Mouse (Mus musculus) adrenal gland, postnatal 36 days (tissue): ENCODE data around the gene Sema4a. TPM values are rescaled to one million over a fixed set of nuclear protein-coding genes. Genes with fewer than 3 reads are reported as not detected.
"Not testable (repeated sequence)": the region's sequence is repeated elsewhere in the genome, so short reads cannot be mapped to it uniquely, and the experiment has no call there.

Experiments used
- DNase-seq, 2 experiments: peaks; one replicate each; pipeline ENCODE4 v3.0.0; 2021; ENCODE audit warnings: mixed read lengths in 1 of 2
- total RNA-seq, 2 experiments: library from RNA; stranded (reverse); gene quantifications; 2 replicates each; pipeline ENCODE4 v1.2.3; 2021

Sema4a gene
- total RNA-seq, 2 experiments from 2014 or later, result 8.9 to 12.6 TPM

DNA sequence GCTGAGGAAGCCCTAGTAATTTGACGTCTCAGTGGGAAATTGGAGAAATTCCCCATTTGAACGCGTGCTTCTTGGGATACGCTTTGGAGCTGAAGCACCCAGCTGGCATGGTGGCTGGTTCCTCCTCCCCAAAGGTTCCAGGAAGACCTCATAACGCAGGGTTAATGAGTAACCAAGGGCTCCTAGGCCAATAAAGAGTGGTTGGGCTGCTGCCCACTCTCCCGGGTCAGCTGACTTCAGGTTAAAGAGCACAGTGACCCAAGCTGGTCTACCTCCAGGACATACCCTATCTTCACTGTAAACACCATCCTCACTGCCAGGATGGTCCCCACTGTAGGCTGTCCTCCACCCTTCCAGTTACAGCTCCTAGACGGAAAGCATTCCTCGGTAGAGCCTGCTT, 4.7 kb downstream of the Sema4a start:
- no peak for DNase-seq

DNA sequence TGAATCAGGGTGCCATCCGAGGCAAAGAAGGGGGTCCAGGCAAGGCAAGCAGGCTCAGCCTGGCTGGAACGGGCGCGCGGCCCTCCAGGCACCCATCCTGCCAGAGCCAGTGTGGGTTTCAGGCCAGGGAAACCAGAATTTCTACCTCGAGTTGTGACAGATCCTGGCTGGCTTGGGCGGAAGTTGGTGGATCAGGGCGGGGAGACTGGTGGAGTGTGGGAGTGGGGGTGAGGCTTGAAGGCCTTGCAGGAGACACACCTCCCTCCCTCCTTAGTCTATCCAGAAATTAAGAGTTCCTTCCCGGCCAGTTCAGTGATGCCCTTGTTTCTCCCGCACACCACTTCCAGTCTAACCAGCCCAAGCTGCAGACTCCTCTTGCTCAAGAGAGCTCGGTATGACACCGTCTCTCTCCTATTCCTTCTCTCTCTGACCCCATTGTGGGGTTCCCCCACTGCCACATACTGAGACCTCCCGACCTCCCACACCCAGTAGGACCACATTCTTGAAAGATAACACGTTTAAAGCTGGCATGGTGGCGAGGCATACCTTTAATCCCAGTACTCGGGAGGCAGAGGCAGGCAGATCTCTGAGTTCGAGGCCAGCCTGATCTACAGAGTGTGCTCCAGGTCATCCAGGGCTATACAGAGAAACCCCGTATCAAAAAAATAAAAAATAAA, 5.3 kb downstream of the Sema4a start:
- no peak for DNase-seq

DNA sequence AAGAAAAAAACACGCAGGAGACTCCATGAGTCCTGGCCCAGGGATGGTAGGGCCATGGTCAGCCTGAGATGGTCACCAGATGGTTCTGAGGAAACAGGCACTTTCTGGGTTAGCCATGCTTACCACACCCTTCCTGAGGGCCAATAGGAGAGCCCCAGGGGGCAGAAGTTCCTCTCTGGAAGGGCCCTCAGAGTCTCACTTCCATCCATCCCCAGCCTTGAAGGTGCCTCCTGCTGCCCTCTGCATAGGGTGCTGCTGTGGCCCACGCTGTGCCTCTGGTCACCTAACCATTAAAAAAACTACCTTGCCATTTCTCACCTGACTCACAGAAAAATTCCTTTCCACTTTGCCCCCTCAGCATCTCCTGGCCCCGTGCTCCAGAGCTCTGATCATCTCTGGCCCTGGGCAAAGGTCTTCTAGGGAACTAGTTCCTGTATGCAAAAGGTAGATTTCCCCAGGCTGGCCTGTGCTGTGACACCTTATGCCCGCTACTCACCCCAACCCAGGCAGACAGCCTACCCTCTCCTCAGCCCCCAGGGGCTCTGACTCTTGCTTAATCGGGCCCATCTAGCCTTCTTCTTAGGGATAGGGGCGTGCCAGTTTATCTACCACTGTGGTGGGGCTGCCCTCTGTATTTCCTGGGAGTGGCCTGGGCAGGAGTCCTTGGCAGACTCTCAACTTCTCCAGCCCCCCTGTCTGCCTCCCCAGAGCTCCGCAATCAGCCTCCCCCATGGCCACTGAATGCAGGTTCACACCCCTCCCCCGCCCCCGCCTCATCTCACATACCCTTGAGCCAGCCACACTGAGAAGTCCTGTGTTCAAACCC, 6.0 kb downstream of the Sema4a start:
- no peak for DNase-seq

DNA sequence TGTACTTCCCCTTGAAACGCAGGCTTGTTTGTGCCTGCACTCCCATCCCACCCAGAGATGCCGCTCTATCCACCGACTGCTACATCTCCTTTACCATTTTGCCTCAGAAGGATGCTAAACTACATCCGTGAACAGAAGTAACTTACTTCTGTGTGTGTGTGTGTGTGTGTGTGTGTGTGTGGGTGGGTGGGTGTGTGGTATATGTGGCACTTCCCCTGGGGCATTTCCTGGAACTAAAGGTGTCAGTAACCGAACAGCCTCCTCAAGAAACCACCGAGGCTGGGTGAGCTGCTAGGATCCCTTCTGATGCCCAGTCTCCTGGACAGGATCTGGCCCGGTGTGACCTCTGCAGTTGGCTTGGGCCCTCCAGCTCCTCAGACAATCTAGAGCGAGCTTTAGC, 7.0 kb downstream of the Sema4a start:
- no peak for DNase-seq

DNA sequence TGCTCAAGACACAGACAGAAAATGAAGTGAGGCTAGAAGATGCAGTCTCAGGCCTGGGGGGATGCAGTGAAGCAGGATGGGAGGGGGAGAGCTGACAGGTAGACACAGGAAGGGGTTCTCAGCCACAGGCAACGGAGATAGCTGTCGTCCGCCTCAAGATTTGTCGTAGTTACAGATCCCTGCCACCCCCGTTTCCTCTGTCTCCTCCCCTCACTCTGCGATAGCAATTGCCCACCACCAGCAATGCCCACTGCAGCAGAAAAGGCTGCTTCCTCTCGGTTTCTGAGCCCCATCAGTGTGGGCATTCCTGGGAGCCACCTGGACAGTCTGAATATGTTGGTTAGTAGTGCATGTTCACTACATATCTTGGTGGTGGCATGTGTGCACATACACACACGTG, 7.6 kb downstream of the Sema4a start:
- no peak for DNase-seq

DNA sequence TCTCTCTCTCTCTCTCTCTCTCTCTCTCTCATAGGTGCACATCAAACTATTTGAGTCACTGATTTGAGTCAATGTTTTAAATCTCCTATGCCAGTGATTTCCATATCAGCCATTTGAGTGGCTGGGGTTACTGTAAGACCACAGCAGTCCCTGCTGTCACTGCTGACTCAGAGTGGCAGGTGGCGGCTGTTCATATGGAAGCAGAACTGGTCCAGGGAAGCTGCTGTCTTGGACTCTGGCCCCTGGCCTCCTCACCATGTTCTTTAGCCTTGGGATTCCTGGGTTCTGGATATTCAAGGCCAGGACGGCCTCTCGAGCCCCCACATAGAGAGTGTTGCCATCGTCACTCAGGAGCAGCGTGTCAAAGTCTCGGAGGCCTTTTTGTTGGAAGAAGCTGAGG, 8.3 kb downstream of the Sema4a start:
- DNase-seq, result no peak

DNA sequence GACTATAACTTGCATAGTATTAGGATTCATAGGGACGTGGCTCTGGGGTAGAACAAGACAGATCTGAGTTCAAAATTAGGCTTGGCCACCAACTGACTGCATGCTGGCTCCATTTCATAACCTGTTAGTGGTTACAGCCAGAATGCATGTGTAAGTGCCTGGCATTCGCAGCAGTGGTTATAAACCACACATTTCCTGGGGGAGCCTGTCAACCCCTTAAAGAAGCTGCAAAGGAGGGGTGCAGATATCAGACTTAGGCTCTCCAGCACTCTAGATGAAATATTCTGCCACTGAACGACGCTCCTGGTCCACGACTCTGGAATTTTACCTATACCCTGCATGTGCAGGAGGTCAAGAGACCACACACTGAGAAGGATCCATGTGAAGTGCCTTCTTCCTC, 8.7 kb downstream of the Sema4a start:
- DNase-seq, result no peak

DNA sequence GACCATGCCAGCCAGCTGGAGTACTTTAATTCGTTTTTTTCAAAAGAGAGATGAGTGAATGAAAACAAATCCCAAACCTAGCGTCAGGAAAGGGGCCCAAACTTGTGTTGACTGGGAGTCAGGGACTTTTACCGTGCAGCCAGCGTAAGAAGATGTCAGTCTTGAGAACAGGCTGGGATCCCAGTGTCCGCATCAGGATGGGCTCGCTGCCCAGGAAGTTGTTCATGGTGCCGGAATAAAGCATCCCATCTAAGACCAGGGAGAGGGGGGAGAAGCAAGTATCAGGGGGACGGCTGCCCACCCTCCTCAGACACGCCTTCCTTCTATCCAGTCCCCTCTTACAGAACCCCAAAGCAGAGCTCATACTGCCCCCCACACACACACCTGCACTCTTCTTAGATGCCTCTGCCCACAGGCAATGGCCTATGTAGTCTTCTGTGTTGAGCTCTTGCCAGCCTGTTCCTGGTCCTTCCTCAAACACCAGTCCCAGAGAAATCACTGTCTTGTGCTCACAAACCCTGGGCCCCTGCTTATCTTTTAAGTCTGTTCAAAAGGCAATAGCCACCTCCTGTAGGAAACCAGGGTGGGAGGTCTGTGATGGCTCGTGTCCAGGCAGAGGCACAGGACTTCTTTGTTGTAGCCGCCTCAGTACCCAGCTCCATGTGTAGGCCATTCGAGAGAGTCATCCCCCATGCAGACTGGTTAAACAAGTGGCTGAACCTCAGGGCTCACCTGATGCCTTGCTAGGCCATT, 10.4 kb downstream of the Sema4a start:
- DNase-seq, result no peak

DNA sequence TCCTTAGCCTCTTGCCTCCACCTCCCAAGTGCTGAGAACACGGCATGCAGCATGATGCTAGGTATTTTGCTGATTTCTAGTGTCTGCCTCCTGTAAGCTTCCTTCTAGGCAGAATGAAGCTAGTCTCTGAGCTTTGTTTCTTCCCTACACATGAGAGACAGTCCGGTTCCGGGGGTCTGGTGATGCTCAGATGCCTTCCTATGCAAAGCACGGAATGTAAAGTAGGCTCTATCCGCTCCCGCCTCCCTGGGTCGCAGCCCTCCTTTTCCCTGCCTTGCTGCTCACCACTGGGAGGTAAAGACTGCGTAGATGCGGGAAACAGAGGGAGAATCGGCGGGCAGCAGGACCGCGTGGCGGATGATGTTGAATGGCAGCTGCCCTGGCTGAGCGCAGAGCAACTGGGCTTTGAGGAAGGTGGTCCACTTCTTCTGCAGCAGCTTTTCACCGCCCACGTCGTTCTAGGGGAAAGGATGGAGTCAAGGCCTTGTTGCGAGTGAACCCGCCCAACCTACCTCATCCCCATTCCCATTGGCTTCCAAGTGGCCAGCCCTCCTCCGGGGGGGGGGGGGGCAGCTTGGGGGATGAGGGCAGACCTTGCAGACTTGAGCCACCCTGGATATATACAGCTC, 11.5 kb downstream of the Sema4a start:
- DNase-seq, result peak; percentile 67 to 69

DNA sequence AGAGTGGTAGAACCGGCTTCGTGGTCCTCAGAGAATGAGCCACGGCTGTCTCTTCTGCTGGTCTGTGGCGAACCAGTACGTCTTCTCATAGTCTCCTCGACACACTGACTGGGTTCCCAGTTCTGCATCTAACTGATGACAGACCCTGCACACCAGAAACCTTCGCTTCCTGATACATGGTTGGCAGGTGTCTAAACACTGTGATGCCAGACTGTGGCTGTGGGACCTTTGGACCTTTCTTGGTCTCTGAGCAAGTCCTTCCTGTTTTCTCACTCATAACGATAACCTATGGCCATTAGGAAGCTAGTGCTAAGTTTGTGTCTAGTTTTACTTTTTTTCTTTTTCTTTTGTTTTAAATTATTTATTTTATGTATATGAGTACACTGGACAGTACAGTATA, 12.5 kb downstream of the Sema4a start:
- no peak for DNase-seq

DNA sequence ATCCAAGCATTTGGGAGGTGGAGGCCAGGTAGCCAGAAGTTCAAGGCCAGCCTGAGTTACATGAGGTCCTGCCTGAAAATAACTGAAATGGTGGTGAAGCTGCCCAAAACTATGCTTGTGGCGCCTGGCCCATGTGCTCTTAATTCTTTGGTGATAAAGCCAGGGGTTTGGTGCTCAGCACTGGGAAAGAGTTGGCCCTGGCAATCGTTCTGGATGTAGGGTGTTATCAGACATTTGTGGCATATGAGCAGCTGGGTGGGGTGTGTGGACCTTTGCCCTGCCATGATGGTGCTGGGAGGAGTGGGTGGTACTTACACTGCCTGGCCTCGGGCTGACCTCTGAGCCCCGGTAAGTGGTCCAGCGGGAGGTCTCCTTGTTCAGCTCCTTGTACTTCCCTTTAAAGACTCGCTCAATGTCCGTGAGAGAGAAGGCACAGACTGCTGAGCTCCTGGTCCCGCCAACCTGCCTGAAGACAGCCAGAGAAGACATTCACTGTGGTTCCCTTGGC, 13.3 kb downstream of the Sema4a start:
- DNase-seq, result no peak

DNA sequence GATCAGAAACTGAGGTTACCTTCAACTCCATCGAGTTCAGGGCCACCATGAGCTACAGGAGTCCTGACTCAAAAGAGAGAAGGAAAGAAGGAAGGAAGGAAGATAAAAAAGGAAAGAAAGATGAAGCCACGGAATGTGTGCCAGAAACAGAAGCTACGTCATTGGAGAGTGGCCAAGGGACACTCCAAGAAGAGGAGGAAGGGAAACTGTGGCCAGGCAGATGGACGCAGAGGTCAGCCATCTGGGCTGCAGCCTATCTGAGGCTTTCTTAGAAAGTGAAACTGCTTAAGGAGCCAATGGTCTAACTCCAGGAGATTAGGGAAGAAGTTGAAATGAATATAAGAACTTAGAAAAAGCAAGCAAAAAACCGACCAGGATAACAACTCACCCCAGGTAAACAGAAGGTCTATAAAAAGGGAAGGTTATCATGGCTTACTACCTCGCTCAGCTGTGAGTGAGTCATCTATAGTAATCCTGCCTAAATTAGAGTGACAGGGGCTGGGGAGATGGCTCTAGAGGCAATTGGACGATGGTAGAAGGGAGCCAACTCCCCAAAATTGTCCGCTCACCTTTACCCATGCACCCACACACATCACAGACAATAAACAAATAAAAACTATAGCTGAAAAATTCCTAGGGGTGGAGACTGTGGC, 14.4 kb downstream of the Sema4a start:
- no peak for DNase-seq

DNA sequence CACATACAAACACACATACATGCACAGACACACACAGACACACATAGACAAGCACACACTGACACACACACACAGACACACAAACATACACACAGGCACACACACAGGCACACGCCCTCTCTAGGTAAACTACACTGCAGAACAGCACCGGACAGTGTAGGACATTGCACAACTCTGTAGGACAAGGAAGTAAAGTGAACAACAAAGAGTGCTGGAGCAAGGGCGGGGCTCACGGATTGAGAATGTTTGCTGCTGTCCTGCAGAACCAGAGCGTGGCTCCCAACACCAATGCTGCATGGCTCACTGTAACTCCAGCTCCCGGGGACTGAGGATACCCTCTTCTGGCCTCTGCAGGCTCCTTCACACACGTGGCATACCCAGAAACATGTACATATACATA, 18.1 kb downstream of the Sema4a start:
- no peak for DNase-seq

DNA sequence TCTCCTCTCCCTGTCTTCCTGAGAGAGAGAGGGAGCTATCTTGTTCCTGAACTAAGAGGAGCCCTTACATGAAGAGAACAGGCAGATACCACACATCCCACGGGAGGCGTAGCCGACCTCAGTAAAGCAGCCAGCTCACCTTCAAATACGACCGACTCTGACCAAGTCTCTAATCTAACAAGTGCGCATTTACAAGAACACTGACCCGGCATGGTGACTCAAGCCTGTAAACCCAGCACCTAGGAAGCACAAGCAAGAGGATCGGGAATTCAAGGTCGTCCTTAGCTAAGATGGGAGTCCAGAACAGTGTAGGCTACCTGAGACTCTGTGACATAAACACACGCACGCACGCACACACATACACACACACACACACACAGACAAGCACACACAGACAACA, 18.5 kb downstream of the Sema4a start:
- no peak for DNase-seq

DNA sequence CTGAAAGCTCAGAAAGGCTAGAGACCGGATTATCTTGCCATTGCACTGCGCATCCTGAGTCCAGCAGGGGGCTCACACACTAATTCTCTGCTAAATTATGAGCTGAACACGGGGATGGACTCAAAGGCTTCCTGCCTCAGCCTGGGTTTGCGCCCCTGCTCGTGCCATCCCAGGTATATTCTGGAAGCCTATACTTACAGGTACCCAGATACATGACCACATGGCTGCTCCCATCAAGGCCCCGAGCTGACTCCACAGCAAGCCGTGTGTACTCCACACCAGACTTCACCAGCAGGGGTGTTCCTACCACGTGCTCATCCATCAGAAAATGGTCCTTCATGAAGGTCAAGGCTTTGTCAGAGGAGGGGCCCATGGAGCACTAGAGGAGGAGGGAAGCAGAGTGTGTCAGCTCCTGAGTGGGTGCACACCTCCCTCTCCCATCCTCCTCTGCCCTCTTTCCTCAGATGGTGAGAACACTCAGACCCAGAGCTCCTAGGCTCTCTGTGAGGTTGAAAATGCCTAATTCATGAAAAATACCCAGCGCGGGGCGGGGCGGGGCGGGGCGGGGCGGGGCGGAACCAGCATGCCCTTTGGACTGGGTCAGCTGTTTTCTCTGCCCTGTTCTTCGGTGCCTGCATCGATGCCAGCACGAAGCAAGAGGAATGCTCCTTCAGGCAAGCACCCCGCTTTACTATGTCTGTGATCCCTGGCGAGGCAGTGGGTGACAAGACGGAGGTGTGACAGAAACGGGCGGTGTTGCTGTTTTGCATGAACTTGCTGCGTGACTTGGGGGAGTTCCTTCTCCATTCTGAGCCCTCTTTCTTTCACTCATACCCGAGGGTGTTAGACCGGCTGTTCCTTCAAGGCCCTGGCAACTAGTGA, 20.2 kb downstream of the Sema4a start:
- peak; percentile 60 to 63 for DNase-seq

DNA sequence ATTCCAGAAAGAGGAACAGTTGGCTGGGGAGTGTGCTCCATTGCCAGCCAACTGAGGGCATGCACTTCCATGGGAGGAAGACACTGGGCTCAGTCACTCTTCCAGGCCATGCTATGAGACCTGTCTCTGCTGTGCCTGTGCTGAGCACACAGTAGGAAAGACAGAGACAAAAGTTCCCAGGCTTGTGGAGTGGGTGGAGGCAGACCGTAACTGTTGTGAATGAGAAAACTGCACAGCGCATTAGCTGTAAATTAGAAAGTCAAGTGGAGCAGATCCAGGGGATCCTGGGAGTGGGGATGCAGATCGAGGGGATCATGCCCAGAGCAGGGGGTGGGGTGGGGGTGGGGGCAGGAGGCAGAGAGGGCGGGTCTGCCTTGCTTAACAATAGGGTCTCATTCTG, 21.4 kb downstream of the Sema4a start:
- DNase-seq, result no peak

DNA sequence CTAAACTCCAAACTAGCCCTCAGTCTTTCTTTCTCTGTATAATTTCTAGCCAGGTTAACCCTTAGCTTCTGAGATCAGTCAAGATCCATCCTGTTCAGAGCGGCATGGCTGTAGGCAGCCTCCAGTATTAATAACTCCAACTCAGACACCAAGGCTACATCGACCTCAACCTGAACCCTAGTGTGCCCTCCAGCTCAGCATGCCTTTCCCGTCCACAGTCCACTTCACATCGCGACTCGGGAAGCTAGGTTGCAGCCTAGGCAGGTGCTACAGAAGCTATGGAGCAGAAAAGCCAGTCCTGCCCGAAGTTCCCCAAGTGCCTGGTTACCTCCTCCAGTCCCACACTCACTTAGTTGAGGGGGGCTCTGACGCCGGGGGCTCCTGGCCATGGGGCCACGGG, 23.5 kb downstream of the Sema4a start:
- no peak for DNase-seq

DNA sequence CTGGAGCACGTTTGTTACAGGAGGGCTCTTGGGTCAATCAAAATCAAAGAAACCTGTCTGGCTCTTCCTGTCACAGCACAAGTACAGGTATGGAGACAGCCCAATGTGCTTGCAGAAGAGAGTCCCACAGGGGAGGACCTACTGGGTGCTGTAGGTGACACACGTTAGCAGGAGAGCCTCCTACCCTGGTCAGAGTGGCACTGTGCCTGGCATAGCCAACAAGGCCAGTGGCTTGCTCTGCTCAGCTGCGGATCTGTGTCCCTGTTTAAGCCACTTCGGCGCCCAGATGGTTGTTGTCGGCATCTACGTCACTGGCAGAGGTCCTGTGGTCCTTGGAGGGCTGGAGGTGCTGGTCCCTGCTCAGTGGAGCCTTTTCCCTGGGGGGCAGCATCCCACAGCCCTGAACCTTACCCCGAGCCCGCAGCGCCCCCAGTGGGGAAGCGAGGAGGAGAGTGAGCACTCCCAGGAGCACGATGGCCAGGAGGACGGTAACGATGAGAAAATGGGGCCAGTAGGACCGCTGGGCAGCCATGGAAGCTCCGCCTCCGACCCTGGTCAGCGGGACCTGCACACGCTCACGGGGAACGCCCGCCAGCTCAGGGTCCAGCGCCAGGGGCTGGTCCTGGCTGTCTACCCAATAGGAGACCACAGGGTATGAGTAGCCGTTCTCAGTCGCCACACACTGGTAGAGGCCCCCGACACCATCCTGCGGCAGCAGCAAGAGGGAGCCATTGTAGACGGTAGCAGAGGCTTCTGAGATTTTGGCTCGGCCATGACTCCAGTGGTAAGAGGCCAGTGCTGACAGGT, 24.4 kb downstream of the Sema4a start:
- peak; percentile 81 to 86 for DNase-seq

DNA sequence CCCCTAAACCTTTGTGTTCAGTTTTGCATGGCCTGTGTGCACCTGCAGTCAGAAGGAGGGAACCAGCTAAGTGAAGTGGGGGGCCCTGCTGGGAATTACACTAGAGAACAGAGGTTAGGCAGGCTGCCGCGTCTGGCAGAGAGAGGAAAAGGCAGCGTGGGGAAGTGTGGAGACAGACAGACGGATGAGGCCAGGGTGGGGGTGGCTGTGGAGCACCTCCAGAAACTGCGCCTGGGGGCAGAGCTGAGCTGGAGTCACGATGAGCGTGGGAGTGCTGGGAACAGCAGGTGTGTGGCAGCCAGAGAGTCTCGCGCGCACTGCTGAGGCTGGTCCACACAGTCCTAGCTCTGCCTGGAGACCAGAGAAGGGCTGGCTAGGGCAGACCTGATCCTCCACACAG, 25.5 kb downstream of the Sema4a start:
- DNase-seq, result no peak

DNA sequence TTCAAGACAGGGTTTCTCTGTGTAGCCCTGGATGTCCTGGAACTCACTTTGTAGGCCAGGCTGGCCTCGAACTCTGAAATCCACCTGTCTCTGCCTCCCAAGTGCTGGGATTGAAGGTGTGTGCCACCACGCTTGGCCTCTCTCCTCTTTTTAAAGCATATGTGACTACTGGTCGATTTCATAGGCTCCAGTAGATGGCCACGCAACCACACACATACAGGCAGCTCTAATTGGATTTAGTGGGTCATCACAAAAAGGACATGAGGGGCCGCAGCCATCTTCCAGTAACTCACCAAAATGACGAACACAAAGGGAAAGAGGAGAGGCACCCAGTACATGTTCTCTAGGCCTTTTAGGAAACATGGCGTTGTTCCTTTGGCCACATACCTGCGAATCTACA, 32.3 kb downstream of the Sema4a start:
- DNase-seq, result not testable (repeated sequence)
